Mouse (Mus musculus) CD4-positive, CD25-positive, alpha-beta regulatory T cell (primary cell): ENCODE data around the gene Gm21732. TPM values are rescaled to one million over a fixed set of nuclear protein-coding genes. Genes with fewer than 3 reads are reported as not detected.

ENCODE experiments used
- polyA plus RNA-seq: library from polyadenylated mRNA; unstranded; fragments of 100-300 nt; shearing (Covaris generic); gene quantifications from one replicate; pipeline ENCODE4 v1.2.1, GENCODE M21; 2017

The Gm21732 gene
- not detected for polyA plus RNA-seq

DNA sequence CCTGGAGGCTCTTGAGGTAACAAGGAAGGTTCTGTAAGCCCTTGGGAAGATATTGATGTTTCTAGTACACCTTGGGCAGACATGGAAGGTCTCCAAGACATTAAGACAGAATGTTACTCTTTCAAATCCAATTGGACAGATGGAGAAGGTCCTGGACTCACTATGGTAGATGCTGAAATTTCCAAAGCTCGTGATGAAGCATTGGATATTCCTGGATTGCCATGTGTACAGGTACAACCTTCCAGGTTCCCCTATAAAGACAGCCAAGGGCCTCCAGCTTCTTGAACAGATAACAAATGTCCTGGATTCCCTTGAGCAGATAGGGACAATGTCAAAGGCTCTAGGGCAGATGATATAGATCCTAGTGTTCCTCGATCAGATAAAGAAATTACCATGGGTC lies at the start of gene Gm21732:
Gene Gm21732 (minus strand): TSS at position 101 of the 400 bp plus-strand sequence.

Other genes with a start within 250 kb of the Gm21732 start
- gene Gm20897, start 73.5 kb downstream of the Gm21732 start, polyA plus RNA-seq: not detected